Mouse (Mus musculus) embryonic facial prominence, embryonic 11.5 days (tissue): ENCODE results near the gene Ccpg1. TPM values are rescaled to one million over a fixed set of nuclear protein-coding genes. Genes with fewer than 3 reads are reported as not detected.

ENCODE experiments used
- ATAC-seq: fragments of 200-750 bp; cut with Nextera tagmentation; replicated peaks from 2 replicates; pipeline ENCODE4 v1.8.0; 2017; ENCODE audit warnings: low read depth; ENCODE audit not compliant: insufficient number of reproducible peaks, low FRiP score, low TSS enrichment
- DNase-seq: peaks from one replicate; pipeline ENCODE4 v3.0.0-alpha.2; 2015; ENCODE audit warnings: low spot score
- H3K27ac ChIP-seq: fragments of 300-500 bp; sonication (generic); replicated peaks from 2 replicates; pipeline ENCODE4 v1.5.1; 2014; ENCODE audit warnings: mild to moderate bottlenecking, low read depth, low read length, control low read depth
- H3K27me3 ChIP-seq: fragments of 300-500 bp; sonication (generic); 2 replicates; pipeline ENCODE4 v1.6.1; 2014; ENCODE audit warnings: mild to moderate bottlenecking, low read length, moderate library complexity, mixed read lengths; ENCODE audit not compliant: control insufficient read depth, insufficient read depth
- H3K36me3 ChIP-seq: fragments of 300-500 bp; sonication (generic); replicated peaks from 2 replicates; pipeline ENCODE4 v1.6.1; 2014; ENCODE audit warnings: low read depth, mild to moderate bottlenecking, low read length, moderate library complexity, mixed read lengths; ENCODE audit not compliant: control insufficient read depth, insufficient read depth
- H3K4me1 ChIP-seq: fragments of 300-500 bp; sonication (generic); 2 replicates; pipeline ENCODE4 v1.6.1; 2014; ENCODE audit warnings: low read length, mixed read lengths; ENCODE audit not compliant: control insufficient read depth, insufficient read depth
- H3K4me2 ChIP-seq: fragments of 300-500 bp; sonication (generic); 2 replicates; pipeline ENCODE4 v1.6.1; 2014; ENCODE audit warnings: low read depth, mild to moderate bottlenecking, control low read depth, low read length, moderate library complexity
- H3K4me3 ChIP-seq: fragments of 300-500 bp; sonication (generic); 2 replicates; pipeline ENCODE4 v1.5.1; 2014; ENCODE audit warnings: low read depth, low read length, control low read depth
- H3K9ac ChIP-seq: fragments of 300-500 bp; sonication (generic); replicated peaks from 2 replicates; pipeline ENCODE4 v1.6.1; 2014; ENCODE audit warnings: mild to moderate bottlenecking, control low read depth, low read length
- H3K9me3 ChIP-seq: fragments of 300-500 bp; sonication (generic); replicated peaks from 2 replicates; pipeline ENCODE4 v1.6.1; 2016; ENCODE audit warnings: mild to moderate bottlenecking, low read length, inconsistent platforms, mixed read lengths; ENCODE audit not compliant: control insufficient read depth
- WGBS: fragments of 180-500 bp; shearing (Covaris S2); extraction: QIAGEN DNeasy Blood & Tissue Kit; methylation state at CpG from one replicate; pipeline ENCODE4 v1.1.7; 2014; 5-methylcytosine and 5-hydroxymethylcytosine counted together
- polyA plus RNA-seq: library from polyadenylated mRNA; unstranded; fragments of >200 nt; fragmentation: Nextera tagmentation; extraction: Ambion mirVana; gene quantifications from 2 replicates; pipeline ENCODE4 v1.2.1, GENCODE M21; 2014

The Ccpg1 gene
- polyA plus RNA-seq, 1 experiment from 2014 or later = 21.9 TPM

DNA sequence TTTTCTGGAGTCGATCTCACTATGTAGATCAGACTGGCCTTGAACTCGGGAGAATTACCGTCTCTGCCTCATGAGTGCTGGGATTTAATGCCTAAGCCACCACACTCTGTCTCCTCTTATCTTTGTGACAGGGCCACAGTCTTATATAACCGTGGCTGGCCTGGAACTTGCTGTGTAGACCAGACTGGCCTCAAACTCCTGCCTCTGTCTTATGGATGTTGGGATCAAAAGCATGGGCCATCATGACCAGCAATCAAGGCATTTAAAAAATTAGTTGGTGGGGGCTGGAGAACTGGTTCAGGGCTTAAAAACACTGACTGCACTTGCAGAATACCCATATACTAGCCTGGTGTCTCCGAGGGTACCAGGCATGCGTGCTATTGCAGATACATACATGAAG lies 54.9 kb downstream of the Ccpg1 start, which contains the start of gene Pigb:
Gene Pigb, minus strand, starts transcription at position 299 of the 400 bp plus-strand sequence.
- H3K4me3 ChIP-seq = peak within 1 kb of the TSS; percentile 78
- H3K27me3 ChIP-seq = no peaks in the 10 kb centered on the region
- peak within 1 kb of the TSS; percentile 86 for H3K9ac ChIP-seq
- no peaks in the 10 kb centered on the region for H3K36me3 ChIP-seq
- peak within 1 kb of the TSS; percentile 46 for H3K4me2 ChIP-seq
- ATAC-seq = no peak
- H3K9me3 ChIP-seq = no peaks in the 10 kb centered on the region
- H3K4me1 ChIP-seq = peaks cover 4% of the 10 kb centered on the region; the same call in 1 of the 2 replicates
- peak within 1 kb of the TSS; percentile 59; the same call in 1 of the 2 replicates for H3K27ac ChIP-seq
- 30% methylated on average over 6 of the region's 6 CpGs for WGBS
- DNase-seq = no peak

DNA sequence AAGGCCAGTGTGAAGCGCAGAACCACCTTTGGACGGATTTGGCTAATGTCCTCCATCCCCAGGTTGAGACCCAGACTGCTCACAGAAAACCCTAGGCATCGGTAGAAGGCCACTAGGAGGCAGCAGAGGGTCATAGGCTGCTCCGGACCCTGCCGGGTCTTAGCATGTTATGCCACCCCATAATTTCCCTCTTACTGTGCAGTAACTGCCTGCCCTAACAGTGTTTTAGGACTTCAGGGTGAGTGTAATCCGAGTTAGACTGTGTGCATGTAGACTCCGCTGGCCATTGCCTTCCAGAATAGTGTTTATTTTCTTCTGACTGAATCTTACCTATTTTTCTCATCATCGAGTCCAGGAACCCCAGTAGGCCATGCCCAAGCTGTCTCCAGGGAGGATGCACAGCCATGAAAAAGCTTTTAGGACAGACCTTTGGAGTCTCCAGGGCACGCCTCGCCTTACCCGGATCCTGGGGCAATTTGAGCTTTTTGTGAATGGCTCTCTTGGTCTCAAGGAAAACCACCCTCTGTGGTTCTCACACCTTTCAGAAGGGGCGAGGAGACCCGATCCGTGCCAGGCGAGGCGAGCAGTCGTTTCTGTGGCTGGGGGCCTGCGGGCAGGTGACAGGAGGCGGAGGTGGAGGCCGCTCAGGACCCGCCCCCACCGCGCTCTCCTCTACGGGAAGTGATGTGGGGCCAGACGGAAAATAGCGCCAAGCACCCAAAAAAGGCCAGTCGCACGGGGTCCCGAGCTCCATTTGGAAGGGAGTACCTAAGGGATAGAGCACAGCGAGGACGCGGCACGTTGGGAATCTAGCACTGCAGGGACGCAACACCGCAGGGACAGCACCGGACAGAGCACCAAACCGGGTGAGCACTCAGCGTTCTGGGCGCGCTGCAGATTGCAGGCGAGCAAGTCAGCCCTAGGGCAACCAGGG lies 59.2 kb downstream of the Ccpg1 start, which contains the start of gene Rab27a:
Gene Rab27a, plus strand, starts transcription at position 709 of the 934 bp plus-strand sequence.
- 1% methylated on average over 41 of the region's 41 CpGs for WGBS
- Histone ChIP-seq H3K9me3 (no peaks in the 10 kb centered on the region; the same call in 1 of the 2 replicates), H3K36me3 (no peaks in the 10 kb centered on the region), H3K4me1 (peaks cover 4% of the 10 kb centered on the region; the same call in 1 of the 2 replicates), H3K4me3 (peak within 1 kb of the TSS; percentile 41), H3K27ac (no peak within 1 kb of the TSS), H3K4me2 (peak within 1 kb of the TSS; percentile 87), H3K27me3 (no peaks in the 10 kb centered on the region), H3K9ac (peak within 1 kb of the TSS; percentile 51)
- DNase-seq = peak; percentile 93
- peak; percentile 63 for ATAC-seq

DNA sequence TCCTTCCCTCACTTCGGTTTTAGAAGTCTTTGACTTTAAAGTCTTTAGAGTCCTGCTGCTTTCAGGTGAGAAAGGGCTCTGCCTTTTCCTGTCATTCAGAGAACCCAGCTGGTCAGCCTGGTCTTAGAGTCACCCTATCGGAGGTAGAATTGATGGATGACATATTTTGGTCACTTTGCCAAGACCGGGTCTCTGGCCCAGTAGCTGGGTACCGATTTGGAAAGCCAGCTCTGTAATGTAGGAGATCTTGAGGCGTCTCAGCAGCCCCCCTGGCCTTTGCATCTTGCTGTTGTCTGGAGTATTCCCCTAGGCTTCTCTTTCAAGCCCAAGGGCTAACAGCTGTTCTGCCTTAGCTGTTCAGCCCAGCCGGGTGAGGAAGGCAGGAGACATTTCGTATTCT lies 60.0 kb downstream of the Ccpg1 start:
- ATAC-seq (no peak), DNase-seq (peak; percentile 42)
- WGBS = 13% methylated on average over 7 of the region's 7 CpGs
- Histone ChIP-seq H3K4me3 (peak overlapping the region; percentile 41), H3K27me3 (no peaks in the 10 kb centered on the region), H3K9me3 (no peaks in the 10 kb centered on the region; the same call in 1 of the 2 replicates), H3K36me3 (no peaks in the 10 kb centered on the region), H3K4me2 (peak overlapping the region; percentile 87), H3K27ac (no peak overlapping the region), H3K4me1 (peaks cover 3% of the 10 kb centered on the region; the same call in 1 of the 2 replicates), H3K9ac (peak overlapping the region; percentile 51; the same call in 1 of the 2 replicates)

DNA sequence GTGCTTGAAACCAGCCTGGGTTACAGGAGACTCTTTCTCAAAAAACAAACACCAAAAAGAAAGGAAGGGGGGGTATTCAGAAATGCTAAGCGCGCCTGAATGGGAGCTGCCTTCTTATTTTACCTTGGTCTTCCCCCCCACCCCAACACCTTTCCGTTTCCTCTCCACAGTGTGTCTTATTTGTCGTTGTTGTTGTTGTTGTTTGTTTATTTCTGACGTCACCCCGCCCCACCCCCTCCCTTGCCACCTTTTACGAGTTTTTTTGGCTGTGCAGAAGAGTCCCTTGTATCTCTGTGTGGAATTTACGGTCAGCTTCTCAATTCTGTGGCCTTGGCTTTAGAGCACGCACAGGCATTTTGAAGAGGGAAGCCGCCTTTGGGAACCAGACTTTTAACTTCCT lies 60.5 kb downstream of the Ccpg1 start:
- Histone ChIP-seq H3K9ac (no peak overlapping the region), H3K4me2 (no peak overlapping the region; the same call in 1 of the 2 replicates), H3K36me3 (no peaks in the 10 kb centered on the region), H3K9me3 (no peaks in the 10 kb centered on the region; the same call in 1 of the 2 replicates), H3K27me3 (no peaks in the 10 kb centered on the region), H3K27ac (no peak overlapping the region), H3K4me1 (0 out of 2 replicates have a peak, but pooled peaks cover 2% of the 10 kb centered on the region), H3K4me3 (no peak overlapping the region)
- ATAC-seq = no peak
- WGBS = 75% methylated on average over 10 of the region's 10 CpGs
- DNase-seq = no peak

DNA sequence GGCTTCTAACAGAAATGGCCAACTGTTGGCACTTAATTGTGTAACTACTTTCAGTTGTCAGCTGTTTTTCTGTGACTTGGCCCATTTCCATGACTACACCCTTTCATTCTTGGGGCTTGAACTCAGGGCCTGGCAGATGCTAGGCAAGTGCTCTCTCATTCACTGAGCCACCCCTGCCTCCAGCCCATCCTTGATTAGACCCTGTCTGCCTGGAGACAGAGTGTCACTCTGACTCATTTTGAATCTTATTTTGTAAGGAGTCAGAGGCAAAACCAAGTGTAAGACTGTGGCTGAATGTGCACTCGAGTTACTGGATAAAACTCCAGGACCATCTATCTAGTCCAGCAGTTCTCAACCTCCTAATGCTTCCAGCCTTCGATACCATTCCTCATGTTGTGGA lies 62.7 kb downstream of the Ccpg1 start:
- Histone ChIP-seq H3K4me1 (0 out of 2 replicates have a peak, but pooled peaks cover 2% of the 10 kb centered on the region), H3K4me2 (no peak overlapping the region), H3K27ac (no peak overlapping the region), H3K9me3 (no peaks in the 10 kb centered on the region; the same call in 1 of the 2 replicates), H3K36me3 (no peaks in the 10 kb centered on the region), H3K9ac (no peak overlapping the region), H3K27me3 (no peaks in the 10 kb centered on the region), H3K4me3 (no peak overlapping the region)
- ATAC-seq (no peak), DNase-seq (no peak)
- WGBS = 87% methylated on average over 2 of the region's 2 CpGs

DNA sequence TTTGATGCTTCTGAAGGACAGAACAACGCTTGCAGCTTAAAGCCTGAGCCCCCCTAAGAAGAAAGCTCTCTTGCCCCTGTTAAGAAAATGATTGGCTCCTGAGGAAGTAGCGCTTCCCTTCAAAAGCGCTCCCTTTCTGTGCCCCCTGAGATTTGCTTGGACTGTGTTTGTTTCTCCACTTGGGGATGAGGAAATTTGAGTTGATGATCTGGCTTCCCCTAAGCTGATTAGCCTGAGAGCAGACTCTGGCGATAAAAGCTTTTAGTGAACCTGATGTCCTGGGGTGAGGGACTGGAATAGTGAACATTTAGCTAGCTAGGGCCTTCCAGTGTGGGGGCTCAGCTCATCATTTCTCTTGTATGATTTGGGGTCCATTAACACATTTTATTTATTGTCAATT lies 63.7 kb downstream of the Ccpg1 start:
- Histone ChIP-seq H3K4me3 (no peak overlapping the region), H3K9ac (no peak overlapping the region), H3K36me3 (no peaks in the 10 kb centered on the region), H3K27ac (no peak overlapping the region), H3K9me3 (no peaks in the 10 kb centered on the region; the same call in 1 of the 2 replicates), H3K27me3 (no peaks in the 10 kb centered on the region), H3K4me1 (0 out of 2 replicates have a peak, but pooled peaks cover 2% of the 10 kb centered on the region), H3K4me2 (no peak overlapping the region)
- WGBS = 10% methylated on average over 4 of the region's 4 CpGs
- DNase-seq (peak; percentile 39), ATAC-seq (no peak)

DNA sequence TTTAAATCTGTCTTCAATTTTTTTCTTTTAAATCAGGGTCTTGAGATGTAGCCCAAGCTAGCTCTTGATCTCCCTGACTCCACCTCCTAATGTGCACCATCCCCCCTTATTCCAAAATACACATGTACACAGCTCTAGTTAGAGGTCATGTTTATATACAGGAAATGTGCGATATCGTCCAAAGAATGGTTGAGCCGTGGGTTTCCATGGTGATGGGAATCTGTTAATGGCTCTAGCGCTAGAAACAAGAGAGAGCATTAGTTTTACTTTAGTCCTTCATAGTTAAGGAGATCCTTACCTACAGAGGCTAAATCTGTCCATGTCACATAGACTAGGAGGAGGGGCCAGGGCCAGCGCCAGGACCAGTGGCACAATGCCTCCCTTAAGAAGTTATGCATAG lies 64.6 kb downstream of the Ccpg1 start:
- Histone ChIP-seq H3K36me3 (no peaks in the 10 kb centered on the region), H3K27ac (no peak overlapping the region), H3K4me1 (no peaks in the 10 kb centered on the region), H3K9ac (no peak overlapping the region), H3K27me3 (no peaks in the 10 kb centered on the region), H3K4me3 (no peak overlapping the region), H3K4me2 (no peak overlapping the region), H3K9me3 (no peaks in the 10 kb centered on the region; the same call in 1 of the 2 replicates)
- DNase-seq (no peak), ATAC-seq (no peak)
- WGBS = 69% methylated on average over 5 of the region's 5 CpGs

DNA sequence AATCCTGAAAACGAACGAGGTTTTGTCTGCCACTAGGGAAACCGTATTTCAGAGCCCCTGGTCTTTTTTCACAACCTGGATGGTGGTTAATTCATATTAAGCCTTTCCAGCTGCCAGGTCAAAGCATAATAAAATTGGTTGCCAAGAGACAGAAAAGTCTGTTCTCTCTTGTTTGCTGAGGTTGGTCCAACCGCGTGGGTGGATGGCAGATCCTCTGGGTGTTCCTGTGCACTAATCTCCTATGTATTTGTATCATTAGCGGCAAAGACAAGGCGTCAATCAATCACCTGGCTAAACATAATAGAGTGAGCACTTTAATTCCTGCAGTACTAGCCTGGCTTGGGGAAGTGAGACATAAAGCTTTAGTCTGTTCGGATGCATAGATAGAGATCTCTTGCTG lies 65.4 kb downstream of the Ccpg1 start:
- WGBS = 70% methylated on average over 8 of the region's 8 CpGs
- H3K36me3 ChIP-seq = no peaks in the 10 kb centered on the region
- DNase-seq (peak; percentile 18), ATAC-seq (no peak)
- H3K4me3 ChIP-seq = no peak overlapping the region
- no peak overlapping the region for H3K4me2 ChIP-seq
- no peaks in the 10 kb centered on the region for H3K9me3 ChIP-seq
- no peaks in the 10 kb centered on the region for H3K4me1 ChIP-seq
- no peak overlapping the region for H3K9ac ChIP-seq
- no peak overlapping the region for H3K27ac ChIP-seq
- H3K27me3 ChIP-seq = no peaks in the 10 kb centered on the region
